Mouse (Mus musculus) midbrain, embryonic 16.5 days (tissue): ENCODE data around the gene Ccdc96. TPM values are rescaled to one million over a fixed set of nuclear protein-coding genes. Genes with fewer than 3 reads are reported as not detected.

Source experiments
- ATAC-seq: fragments of 200-750 bp; cut with Nextera tagmentation; 2 replicates; pipeline ENCODE4 v1.8.0; 2017; ENCODE audit warnings: moderate TSS enrichment
- H3K27ac ChIP-seq: fragments of 300-500 bp; sonication (generic); 2 replicates; pipeline ENCODE4 v1.5.1; 2014; ENCODE audit warnings: mild to moderate bottlenecking, low read length, mixed read lengths
- H3K27me3 ChIP-seq: fragments of 300-500 bp; sonication (generic); 2 replicates; pipeline ENCODE4 v1.6.1; 2014; ENCODE audit warnings: low read depth, low read length, mixed read lengths; ENCODE audit not compliant: control insufficient read depth, insufficient read depth
- H3K36me3 ChIP-seq: fragments of 300-500 bp; sonication (generic); 2 replicates; pipeline ENCODE4 v1.6.1; 2014; ENCODE audit warnings: mild to moderate bottlenecking, low read length, moderate library complexity, mixed read lengths; ENCODE audit not compliant: control insufficient read depth, insufficient read depth
- H3K4me1 ChIP-seq: fragments of 300-500 bp; sonication (generic); 2 replicates; pipeline ENCODE4 v1.6.1; 2014; ENCODE audit warnings: mild to moderate bottlenecking, low read length, mixed read lengths; ENCODE audit not compliant: control insufficient read depth, insufficient read depth
- H3K4me2 ChIP-seq: fragments of 300-500 bp; sonication (generic); 2 replicates; pipeline ENCODE4 v1.6.1; 2014; ENCODE audit warnings: mild to moderate bottlenecking, low read length, mixed read lengths
- H3K4me3 ChIP-seq: fragments of 300-500 bp; sonication (generic); 2 replicates; pipeline ENCODE4 v1.5.1; 2014; ENCODE audit warnings: low read depth, mild to moderate bottlenecking, low read length, moderate library complexity, mixed read lengths
- H3K9ac ChIP-seq: fragments of 300-500 bp; sonication (generic); 2 replicates; pipeline ENCODE4 v1.6.1; 2014; ENCODE audit warnings: low read depth, low read length, mixed read lengths
- H3K9me3 ChIP-seq: fragments of 300-500 bp; sonication (generic); replicated peaks from 2 replicates; pipeline ENCODE4 v1.6.1; 2014; ENCODE audit warnings: mild to moderate bottlenecking, low read length, mixed read lengths; ENCODE audit not compliant: control insufficient read depth, poor library complexity, severe bottlenecking
- WGBS: fragments of 180-500 bp; shearing (Covaris S2); extraction: QIAGEN DNeasy Blood & Tissue Kit; methylation state at CpG from one replicate; pipeline ENCODE4 v1.1.7; 2014; 5-methylcytosine and 5-hydroxymethylcytosine counted together
- polyA plus RNA-seq: library from polyadenylated mRNA; unstranded; fragments of >200 nt; fragmentation: Nextera tagmentation; extraction: Ambion mirVana; gene quantifications from 2 replicates; pipeline ENCODE4 v1.2.1, GENCODE M21; 2015

The Ccdc96 gene
- polyA plus RNA-seq, 1 experiment from 2014 or later: 3.8 TPM

DNA sequence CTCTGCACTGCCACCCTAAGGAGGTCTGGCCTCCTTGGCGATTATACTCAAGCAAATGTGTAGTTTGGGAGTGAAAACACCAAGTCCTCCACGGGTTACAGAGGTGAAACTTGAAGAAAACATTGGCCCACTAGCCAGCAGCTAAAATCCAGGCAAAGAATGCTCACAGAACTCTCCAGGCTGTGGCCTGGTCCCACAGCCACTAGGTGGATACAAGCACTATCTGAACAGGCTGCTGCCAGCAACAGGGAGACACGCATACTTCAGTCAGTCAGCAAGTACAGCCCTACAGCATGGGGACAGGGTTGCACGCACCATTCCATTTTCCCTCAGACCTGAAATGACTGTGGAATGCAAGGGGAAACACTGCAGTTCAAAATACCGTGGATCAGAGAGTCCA is 41.9 kb downstream of the Ccdc96 start:
- 79% methylated on average over 5 of the region's 5 CpGs for WGBS
- no peaks in the 10 kb centered on the region for H3K27me3 ChIP-seq
- H3K27ac ChIP-seq: no peak overlapping the region
- no peak overlapping the region for H3K4me3 ChIP-seq
- H3K4me1 ChIP-seq: peaks cover 32% of the 10 kb centered on the region
- no peak overlapping the region for H3K4me2 ChIP-seq
- no peak for ATAC-seq
- 0 out of 2 replicates have a peak, but pooled peaks cover 5% of the 10 kb centered on the region for H3K36me3 ChIP-seq
- H3K9me3 ChIP-seq: no peaks in the 10 kb centered on the region
- H3K9ac ChIP-seq: no peak overlapping the region

DNA sequence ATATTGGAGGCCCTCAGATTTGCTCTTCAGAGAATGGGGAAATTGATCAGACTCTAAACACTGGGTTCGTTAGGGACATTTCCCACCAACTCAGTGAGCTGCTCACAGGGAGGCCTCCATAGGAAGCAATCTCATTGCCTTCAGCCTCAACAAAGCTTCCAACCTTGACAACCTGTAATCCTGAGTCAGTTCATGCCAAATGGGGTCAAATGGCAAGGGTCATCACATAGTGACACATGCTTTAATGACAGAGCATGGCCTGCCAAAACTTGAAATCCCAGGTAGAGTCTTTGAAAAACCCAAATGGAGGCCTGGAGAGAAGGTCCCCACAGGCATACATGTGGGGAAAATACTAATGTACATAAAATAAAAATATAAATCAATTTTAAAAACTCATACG is 42.5 kb downstream of the Ccdc96 start:
- WGBS: 92% methylated on average over 2 of the region's 2 CpGs
- ATAC-seq: no peak
- no peak overlapping the region for H3K4me3 ChIP-seq

DNA sequence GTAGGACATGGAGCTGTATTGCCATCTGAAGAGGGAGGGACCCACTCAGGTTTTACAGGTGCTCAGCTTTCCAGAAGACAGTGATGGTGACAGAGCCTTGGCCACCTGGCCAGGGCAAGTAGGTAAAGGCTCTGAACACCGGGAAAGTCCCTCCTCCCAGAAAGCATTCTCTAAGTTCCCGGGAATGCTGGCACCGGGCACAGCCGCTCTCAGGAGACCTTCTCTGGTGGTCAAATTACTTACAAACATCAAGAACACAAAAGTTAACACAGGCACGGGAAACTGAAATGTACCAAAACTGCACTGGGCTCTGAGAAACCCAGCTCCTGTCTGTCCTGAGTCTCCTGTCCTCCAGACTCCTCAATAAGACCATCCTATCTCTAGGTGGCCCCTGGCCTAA is 45.3 kb downstream of the Ccdc96 start:
- Histone ChIP-seq H3K36me3 (no peaks in the 10 kb centered on the region), H3K9ac (peak overlapping the region; percentile 97), H3K27me3 (no peaks in the 10 kb centered on the region), H3K27ac (peak overlapping the region; percentile 91), H3K4me1 (peaks cover 32% of the 10 kb centered on the region), H3K9me3 (no peaks in the 10 kb centered on the region), H3K4me3 (peak overlapping the region; percentile 89), H3K4me2 (peak overlapping the region; percentile 94)
- no peak for ATAC-seq
- WGBS: 7% methylated on average over 5 of the region's 5 CpGs

More for the DNA sequence above, 42.5 kb downstream of the Ccdc96 start:
- no peak overlapping the region for H3K4me2 ChIP-seq
- no peak overlapping the region for H3K9ac ChIP-seq
- H3K27me3 ChIP-seq: no peaks in the 10 kb centered on the region
- no peaks in the 10 kb centered on the region for H3K9me3 ChIP-seq
- 0 out of 2 replicates have a peak, but pooled peaks cover 2% of the 10 kb centered on the region for H3K36me3 ChIP-seq
- no peak overlapping the region for H3K27ac ChIP-seq
- H3K4me1 ChIP-seq: peaks cover 32% of the 10 kb centered on the region

DNA sequence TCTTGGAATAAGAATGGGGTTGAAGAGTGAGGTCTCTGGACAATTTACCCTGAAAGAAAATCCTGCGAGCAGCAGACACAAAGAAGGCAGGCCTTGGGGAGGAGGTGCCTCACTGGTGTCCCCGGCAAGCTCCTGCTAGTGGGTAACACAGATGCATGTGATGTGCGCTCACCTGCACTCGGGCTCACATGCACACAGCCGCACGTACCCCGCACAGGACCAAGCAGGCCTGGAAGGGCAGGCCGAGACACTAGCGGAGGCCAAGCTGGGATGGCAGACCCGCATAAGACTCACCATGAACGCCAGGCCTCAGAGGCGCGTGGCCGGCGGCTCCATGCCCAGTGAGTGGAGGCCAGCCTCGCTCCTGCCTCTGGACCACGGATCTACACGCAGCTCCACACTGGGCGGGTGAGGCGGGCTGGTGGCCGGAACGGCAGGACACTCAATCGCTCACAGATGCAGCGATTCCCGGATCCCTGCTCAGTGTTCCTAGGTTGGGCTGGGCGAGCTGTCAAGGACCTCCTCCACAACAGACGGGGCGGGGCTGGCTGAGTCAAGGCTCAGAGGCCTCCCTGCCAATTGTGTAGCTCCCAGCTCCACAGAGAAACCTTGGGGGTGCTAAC is 45.9 kb downstream of the Ccdc96 start:
- Histone ChIP-seq H3K4me2 (peak overlapping the region; percentile 94), H3K9ac (peak overlapping the region; percentile 97), H3K27ac (peak overlapping the region; percentile 91), H3K4me1 (peaks cover 32% of the 10 kb centered on the region), H3K4me3 (peak overlapping the region; percentile 89), H3K9me3 (no peaks in the 10 kb centered on the region), H3K27me3 (no peaks in the 10 kb centered on the region), H3K36me3 (no peaks in the 10 kb centered on the region)
- WGBS: under 1% methylated on average over 26 of the region's 28 CpGs
- peak; percentile 97 for ATAC-seq

DNA sequence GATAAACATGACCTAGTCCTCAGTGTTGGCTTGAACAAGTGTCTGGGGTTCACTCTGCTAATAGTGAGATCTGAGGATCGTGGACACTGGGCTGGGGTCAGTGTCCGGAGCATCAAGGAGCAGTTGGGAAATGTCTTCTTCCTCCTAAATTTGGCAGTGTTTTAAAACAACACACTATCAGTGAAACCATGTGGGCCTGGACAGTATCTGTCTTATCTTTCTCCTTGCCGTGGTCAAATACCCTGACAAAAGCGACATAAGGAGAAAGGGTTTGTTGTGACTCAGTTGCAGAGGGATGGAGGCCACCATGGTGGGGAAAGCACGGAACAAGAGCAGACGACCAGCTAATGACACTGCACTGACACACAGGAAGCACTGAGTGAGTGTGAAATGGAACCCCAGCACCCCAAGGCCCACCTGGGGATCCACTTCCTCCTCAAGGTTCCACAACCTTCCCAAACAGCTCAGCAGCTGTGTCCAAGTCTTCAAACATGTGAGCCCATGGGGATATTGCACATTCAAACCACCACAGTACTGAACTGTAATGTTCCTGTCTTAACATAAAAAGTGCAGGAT is 50.2 kb downstream of the Ccdc96 start:
- Histone ChIP-seq H3K4me1 (peaks cover 6% of the 10 kb centered on the region; the same call in 1 of the 2 replicates), H3K4me2 (no peak overlapping the region), H3K9ac (no peak overlapping the region), H3K27ac (no peak overlapping the region), H3K36me3 (no peaks in the 10 kb centered on the region), H3K9me3 (no peaks in the 10 kb centered on the region), H3K4me3 (no peak overlapping the region), H3K27me3 (no peaks in the 10 kb centered on the region)
- 90% methylated on average over 6 of the region's 6 CpGs for WGBS
- no peak for ATAC-seq

DNA sequence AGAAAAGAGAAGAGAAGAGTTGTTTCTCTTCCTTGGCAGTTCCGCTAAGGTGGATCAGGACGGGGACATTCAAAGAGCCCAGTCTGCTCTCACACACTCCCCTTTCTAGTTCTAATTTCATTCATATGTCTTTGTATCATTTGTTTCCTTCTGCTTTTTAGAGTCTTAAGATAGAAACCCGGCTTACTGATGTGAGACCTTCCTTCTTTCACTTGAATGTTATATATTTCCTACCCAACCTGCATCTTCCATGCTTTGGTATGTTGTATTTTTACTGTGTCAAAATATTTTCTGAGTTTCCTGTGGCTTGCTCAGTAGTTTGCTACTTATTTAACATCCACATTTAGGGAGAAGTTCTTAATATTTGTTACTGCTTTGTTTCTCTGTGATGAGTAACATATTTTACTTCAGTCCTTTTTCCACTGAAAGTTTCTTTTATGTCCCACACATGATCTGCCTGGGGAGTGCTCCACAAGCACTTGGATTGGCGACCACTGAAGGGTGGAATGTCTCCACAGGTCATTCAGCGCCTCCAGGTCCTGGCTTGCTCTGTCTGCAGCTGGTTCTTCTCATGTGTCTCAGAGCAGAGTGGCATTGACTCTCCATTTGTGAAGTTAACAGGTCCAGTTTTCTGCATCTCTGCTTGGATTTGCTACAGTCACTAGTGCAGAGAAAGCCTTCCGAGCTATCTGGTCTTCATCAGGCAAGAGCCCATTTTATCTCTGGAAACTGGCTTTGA is 51.2 kb downstream of the Ccdc96 start:
- WGBS: 91% methylated on average over 6 of the region's 6 CpGs
- Histone ChIP-seq H3K36me3 (no peaks in the 10 kb centered on the region), H3K9me3 (no peaks in the 10 kb centered on the region), H3K4me1 (0 out of 2 replicates have a peak, but pooled peaks cover 3% of the 10 kb centered on the region), H3K27me3 (no peaks in the 10 kb centered on the region), H3K4me3 (no peak overlapping the region), H3K27ac (no peak overlapping the region), H3K9ac (no peak overlapping the region), H3K4me2 (no peak overlapping the region)
- ATAC-seq: no peak

DNA sequence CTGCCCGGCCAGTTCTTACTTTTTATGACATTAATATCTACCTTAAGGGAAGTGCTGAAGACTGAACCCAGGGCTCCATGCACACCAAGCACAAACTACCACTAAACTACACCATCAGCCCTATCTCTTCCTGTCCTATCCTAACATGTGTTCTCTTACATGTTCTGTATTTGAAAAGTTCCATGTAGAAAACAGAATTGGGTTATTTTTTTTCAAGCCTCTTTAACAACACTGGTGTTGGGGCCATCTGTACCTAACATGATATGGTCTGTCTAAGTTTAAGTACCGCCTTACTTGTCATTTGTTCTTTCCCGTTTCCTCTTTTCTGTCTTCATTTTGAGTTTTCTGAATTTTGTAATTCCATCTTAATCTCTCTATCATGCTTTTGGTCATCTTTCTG is 52.0 kb downstream of the Ccdc96 start:
- Histone ChIP-seq H3K4me1 (no peaks in the 10 kb centered on the region), H3K27ac (no peak overlapping the region), H3K27me3 (no peaks in the 10 kb centered on the region), H3K9ac (no peak overlapping the region), H3K9me3 (no peaks in the 10 kb centered on the region), H3K4me2 (no peak overlapping the region), H3K36me3 (no peaks in the 10 kb centered on the region), H3K4me3 (no peak overlapping the region)
- ATAC-seq: no peak
- 93% methylated on average over 3 of the region's 3 CpGs for WGBS
